Mouse (Mus musculus) hindbrain, embryonic 16.5 days (tissue): ENCODE data around the gene Olfr221. TPM values are rescaled to one million over a fixed set of nuclear protein-coding genes. Genes with fewer than 3 reads are reported as not detected.

Source experiments
- ATAC-seq: fragments of 200-750 bp; cut with Nextera tagmentation; 2 replicates; pipeline ENCODE4 v1.8.0; 2017; ENCODE audit warnings: moderate TSS enrichment, moderate library complexity
- H3K27ac ChIP-seq: fragments of 300-500 bp; sonication (generic); 2 replicates; pipeline ENCODE4 v1.5.1; 2014; ENCODE audit warnings: low read depth, mild to moderate bottlenecking, control low read depth, low read length, moderate library complexity
- H3K27me3 ChIP-seq: fragments of 300-500 bp; sonication (generic); replicated peaks from 2 replicates; pipeline ENCODE4 v1.6.1; 2014; ENCODE audit warnings: low read length; ENCODE audit not compliant: control insufficient read depth, insufficient read depth
- H3K36me3 ChIP-seq: fragments of 300-500 bp; sonication (generic); 2 replicates; pipeline ENCODE4 v1.6.1; 2014; ENCODE audit warnings: mild to moderate bottlenecking, low read length, moderate library complexity, mixed read lengths; ENCODE audit not compliant: control insufficient read depth, insufficient read depth
- H3K4me1 ChIP-seq: fragments of 300-500 bp; sonication (generic); 2 replicates; pipeline ENCODE4 v1.6.1; 2014; ENCODE audit warnings: low read depth, low read length; ENCODE audit not compliant: control insufficient read depth, insufficient read depth
- H3K4me2 ChIP-seq: fragments of 300-500 bp; sonication (generic); 2 replicates; pipeline ENCODE4 v1.6.1; 2014; ENCODE audit warnings: mild to moderate bottlenecking, low read length, control low read depth, moderate library complexity
- H3K4me3 ChIP-seq: fragments of 300-500 bp; sonication (generic); 2 replicates; pipeline ENCODE4 v1.5.1; 2014; ENCODE audit warnings: mild to moderate bottlenecking, low read length, control low read depth, moderate library complexity
- H3K9ac ChIP-seq: fragments of 300-500 bp; sonication (generic); 2 replicates; pipeline ENCODE4 v1.6.1; 2014; ENCODE audit warnings: low read depth, mild to moderate bottlenecking, control low read depth, low read length, moderate library complexity
- H3K9me3 ChIP-seq: fragments of 300-500 bp; sonication (generic); 2 replicates; pipeline ENCODE4 v1.6.1; 2014; ENCODE audit warnings: mild to moderate bottlenecking, low read length, moderate library complexity; ENCODE audit not compliant: control insufficient read depth
- WGBS: fragments of 180-500 bp; shearing (Covaris S2); extraction: QIAGEN DNeasy Blood & Tissue Kit; methylation state at CpG from one replicate; pipeline ENCODE4 v1.1.7; 2014; 5-methylcytosine and 5-hydroxymethylcytosine counted together
- polyA plus RNA-seq: library from polyadenylated mRNA; unstranded; fragments of >200 nt; fragmentation: Nextera tagmentation; extraction: Ambion mirVana; gene quantifications from 2 replicates; pipeline ENCODE4 v1.2.1, GENCODE M21; 2015

The Olfr221 gene
- polyA plus RNA-seq, 1 experiment from 2014 or later = not detected

GRCm38 (mm10) chr14:52014761-52015311 is 27.4 kb downstream of the Olfr221 start:
- under 1% methylated on average over 17 of the region's 28 CpGs for WGBS
- H3K4me2 ChIP-seq = peak overlapping the region; percentile 65
- H3K27me3 ChIP-seq = no peaks in the 10 kb centered on the region
- peak overlapping the region; percentile 96 for H3K27ac ChIP-seq
- peaks cover 56% of the 10 kb centered on the region for H3K4me1 ChIP-seq
- peak; percentile 24; the same call in 1 of the 2 replicates for ATAC-seq
- peak overlapping the region; percentile 88 for H3K9ac ChIP-seq
- peak overlapping the region; percentile 69 for H3K4me3 ChIP-seq
- no peaks in the 10 kb centered on the region for H3K36me3 ChIP-seq
- H3K9me3 ChIP-seq = no peaks in the 10 kb centered on the region

GRCm38 (mm10) chr14:52014271-52014760 is 27.9 kb downstream of the Olfr221 start:
- H3K4me1 ChIP-seq = peaks cover 61% of the 10 kb centered on the region
- no peaks in the 10 kb centered on the region for H3K9me3 ChIP-seq
- H3K4me2 ChIP-seq = peak overlapping the region; percentile 65
- WGBS = 0% methylated on average over 2 of the region's 80 CpGs
- ATAC-seq = peak; percentile 10; the same call in 1 of the 2 replicates
- H3K27ac ChIP-seq = peak overlapping the region; percentile 96
- 0 out of 2 replicates have a peak, but pooled peaks cover under 1% of the 10 kb centered on the region for H3K36me3 ChIP-seq
- H3K9ac ChIP-seq = peak overlapping the region; percentile 88
- H3K4me3 ChIP-seq = peak overlapping the region; percentile 69
- no peaks in the 10 kb centered on the region for H3K27me3 ChIP-seq

- Histone ChIP-seq H3K36me3 (0 out of 2 replicates have a peak, but pooled peaks cover 4% of the 10 kb centered on the region), H3K4me2 (peak overlapping the region; percentile 65), H3K4me1 (peaks cover 61% of the 10 kb centered on the region), H3K27me3 (no peaks in the 10 kb centered on the region), H3K9me3 (no peaks in the 10 kb centered on the region), H3K9ac (peak overlapping the region; percentile 88), H3K4me3 (peak overlapping the region; percentile 69), H3K27ac (peak overlapping the region; percentile 96)
- WGBS = under 1% methylated on average over 13 of the region's 24 CpGs
- ATAC-seq = peak; percentile 9; the same call in 1 of the 2 replicates
These were observed 28.5 kb downstream of the Olfr221 start for GRCm38 (mm10) chr14:52013771-52014219.

- 13% methylated on average over 8 of the region's 8 CpGs for WGBS
- peak overlapping the region; percentile 65 for H3K4me2 ChIP-seq
- peaks cover 62% of the 10 kb centered on the region for H3K4me1 ChIP-seq
- peak overlapping the region; percentile 88 for H3K9ac ChIP-seq
- H3K4me3 ChIP-seq = peak overlapping the region; percentile 69
- H3K9me3 ChIP-seq = no peaks in the 10 kb centered on the region
- peaks cover 10% of the 10 kb centered on the region for H3K36me3 ChIP-seq
- ATAC-seq = no peak
- no peaks in the 10 kb centered on the region for H3K27me3 ChIP-seq
- peak overlapping the region; percentile 96 for H3K27ac ChIP-seq
These were observed 29.1 kb downstream of the Olfr221 start for GRCm38 (mm10) chr14:52013021-52013610.

GRCm38 (mm10) chr14:52012553-52012952 is 29.7 kb downstream of the Olfr221 start:
- 16% methylated on average over 5 of the region's 5 CpGs for WGBS
- Histone ChIP-seq H3K27ac (peak overlapping the region; percentile 96), H3K4me2 (peak overlapping the region; percentile 65), H3K9me3 (no peaks in the 10 kb centered on the region), H3K4me3 (peak overlapping the region; percentile 69), H3K36me3 (peaks cover 12% of the 10 kb centered on the region), H3K9ac (peak overlapping the region; percentile 88; the same call in 1 of the 2 replicates), H3K27me3 (no peaks in the 10 kb centered on the region), H3K4me1 (peaks cover 63% of the 10 kb centered on the region)
- ATAC-seq = no peak

- H3K9ac ChIP-seq = peak overlapping the region; percentile 41
- peak overlapping the region; percentile 69 for H3K4me3 ChIP-seq
- peaks cover 15% of the 10 kb centered on the region for H3K36me3 ChIP-seq
- no peaks in the 10 kb centered on the region for H3K9me3 ChIP-seq
- H3K4me1 ChIP-seq = peaks cover 63% of the 10 kb centered on the region
- WGBS = 40% methylated on average over 4 of the region's 4 CpGs
- peak overlapping the region; percentile 65 for H3K4me2 ChIP-seq
- no peaks in the 10 kb centered on the region for H3K27me3 ChIP-seq
- H3K27ac ChIP-seq = peak overlapping the region; percentile 96
- ATAC-seq = no peak
These were observed 30.2 kb downstream of the Olfr221 start for GRCm38 (mm10) chr14:52012085-52012484.

- Histone ChIP-seq H3K4me1 (peaks cover 63% of the 10 kb centered on the region), H3K36me3 (peaks cover 19% of the 10 kb centered on the region), H3K9ac (no peak overlapping the region), H3K4me3 (no peak overlapping the region), H3K27ac (peak overlapping the region; percentile 96), H3K4me2 (no peak overlapping the region), H3K9me3 (no peaks in the 10 kb centered on the region), H3K27me3 (no peaks in the 10 kb centered on the region)
- ATAC-seq = no peak
- WGBS = 32% methylated on average over 1 of the region's 1 CpGs
These were observed 30.6 kb downstream of the Olfr221 start for GRCm38 (mm10) chr14:52011683-52012082.

GRCm38 (mm10) chr14:52010446-52011111 is 31.7 kb downstream of the Olfr221 start:
- peak; percentile 72 for ATAC-seq
- Histone ChIP-seq H3K36me3 (peaks cover 25% of the 10 kb centered on the region), H3K4me2 (peak overlapping the region; percentile 57), H3K4me3 (peak overlapping the region; percentile 35), H3K27me3 (no peaks in the 10 kb centered on the region), H3K4me1 (peaks cover 61% of the 10 kb centered on the region), H3K27ac (peak overlapping the region; percentile 91), H3K9ac (peak overlapping the region; percentile 51), H3K9me3 (no peaks in the 10 kb centered on the region)
- 1% methylated on average over 9 of the region's 9 CpGs for WGBS

- Histone ChIP-seq H3K4me1 (peaks cover 59% of the 10 kb centered on the region), H3K36me3 (peaks cover 27% of the 10 kb centered on the region), H3K4me2 (peak overlapping the region; percentile 57), H3K9ac (peak overlapping the region; percentile 51), H3K27me3 (no peaks in the 10 kb centered on the region), H3K9me3 (no peaks in the 10 kb centered on the region), H3K4me3 (peak overlapping the region; percentile 35), H3K27ac (peak overlapping the region; percentile 91)
- no peak for ATAC-seq
- 37% methylated on average over 6 of the region's 6 CpGs for WGBS
These were observed 32.4 kb downstream of the Olfr221 start for GRCm38 (mm10) chr14:52009841-52010240.
